Mouse (Mus musculus) lung, embryonic 14.5 days (tissue): ENCODE data around the gene Gm3047. TPM values are rescaled to one million over a fixed set of nuclear protein-coding genes. Genes with fewer than 3 reads are reported as not detected.
"Not testable (repeated sequence)": the region's sequence is repeated elsewhere in the genome, so short reads cannot be mapped to it uniquely, and the experiment has no call there.

ENCODE experiments used
- ATAC-seq: fragments of 200-750 bp; cut with Nextera tagmentation; 2 replicates; pipeline ENCODE4 v1.8.0; 2017; ENCODE audit warnings: mild to moderate bottlenecking, moderate TSS enrichment, moderate library complexity; ENCODE audit not compliant: insufficient read depth
- DNase-seq: peaks from one replicate; pipeline ENCODE4 v3.0.0-alpha.2; 2015
- H3K27ac ChIP-seq: fragments of 300-500 bp; sonication (generic); 2 replicates; pipeline ENCODE4 v1.5.1; 2014; ENCODE audit warnings: low read depth, mild to moderate bottlenecking, moderate library complexity
- H3K27me3 ChIP-seq: fragments of 300-500 bp; sonication (generic); 2 replicates; pipeline ENCODE4 v1.6.1; 2014; ENCODE audit warnings: low read length, control low read depth; ENCODE audit not compliant: insufficient read depth
- H3K36me3 ChIP-seq: fragments of 300-500 bp; sonication (generic); 2 replicates; pipeline ENCODE4 v1.6.1; 2014; ENCODE audit warnings: control low read depth; ENCODE audit not compliant: insufficient read depth
- H3K4me1 ChIP-seq: fragments of 300-500 bp; sonication (generic); 2 replicates; pipeline ENCODE4 v1.6.1; 2014; ENCODE audit warnings: antibody characterized with exemption, control low read depth; ENCODE audit not compliant: insufficient read depth
- H3K4me2 ChIP-seq: fragments of 300-500 bp; sonication (generic); 2 replicates; pipeline ENCODE4 v1.6.1; 2014; ENCODE audit warnings: mild to moderate bottlenecking
- H3K4me3 ChIP-seq: fragments of 300-500 bp; sonication (generic); 2 replicates; pipeline ENCODE4 v1.5.1; 2014; ENCODE audit warnings: low read depth, low read length
- H3K9ac ChIP-seq: fragments of 300-500 bp; sonication (generic); 2 replicates; pipeline ENCODE4 v1.6.1; 2014
- H3K9me3 ChIP-seq: fragments of 300-500 bp; sonication (generic); 2 replicates; pipeline ENCODE4 v1.6.1; 2016; ENCODE audit warnings: low read depth, low read length, control low read depth
- WGBS: fragments of 180-500 bp; shearing (Covaris S2); extraction: QIAGEN DNeasy Blood & Tissue Kit; methylation state at CpG from one replicate; pipeline ENCODE4 v1.1.7; 2014; 5-methylcytosine and 5-hydroxymethylcytosine counted together
- polyA plus RNA-seq: library from polyadenylated mRNA; unstranded; fragments of >200 nt; fragmentation: Nextera tagmentation; extraction: Ambion mirVana; gene quantifications from 2 replicates; pipeline ENCODE4 v1.2.1, GENCODE M21; 2014

Gene Gm3047
- not detected in 2 replicates for polyA plus RNA-seq

DNA sequence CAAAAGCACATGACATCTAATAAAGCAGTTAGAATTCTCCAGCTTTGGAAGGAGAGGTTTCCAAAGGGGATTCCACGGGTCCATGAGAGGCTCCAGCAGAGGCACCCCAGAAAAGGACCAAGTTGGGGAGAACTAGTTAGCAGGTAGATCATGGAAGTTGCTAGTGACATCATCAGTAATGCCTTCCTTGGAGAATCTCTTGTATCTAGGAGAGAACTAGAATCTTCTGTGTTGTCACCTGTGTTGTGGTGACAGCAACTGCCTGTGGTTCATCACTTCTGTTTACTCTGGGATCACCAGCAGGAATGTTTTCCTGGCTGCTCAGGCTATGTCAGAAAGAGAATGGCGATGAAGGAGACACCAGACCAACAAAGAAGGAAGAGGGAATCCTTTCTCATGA lies at the start of gene Gm3047:
Gene Gm3047 (plus strand): TSS at position 301 of the 400 bp plus-strand sequence.
- WGBS = no CpG with 5 or more reads among the region's 2 CpGs
- H3K27me3 ChIP-seq, DNase-seq, H3K27ac ChIP-seq, H3K9ac ChIP-seq, H3K36me3 ChIP-seq, H3K4me2 ChIP-seq, H3K9me3 ChIP-seq, H3K4me1 ChIP-seq, ATAC-seq, H3K4me3 ChIP-seq: not testable (repeated sequence)

Other genes starting within 250 kb of the Gm3047 start
- not detected in 2 replicates for gene Gm3149, start 238.1 kb upstream of the Gm3047 start, polyA plus RNA-seq
- 0.25 and 0.39 TPM in 2 replicates for gene 2610042L04Rik, start 220.6 kb upstream of the Gm3047 start, polyA plus RNA-seq
- not detected in 2 replicates for gene Gm3159, start 157.9 kb upstream of the Gm3047 start, polyA plus RNA-seq
- gene Gm3164, start 140.0 kb upstream of the Gm3047 start, polyA plus RNA-seq = 0.22 and 0.96 TPM in 2 replicates
- not detected in 2 replicates for gene Gm3173, start 124.4 kb upstream of the Gm3047 start, polyA plus RNA-seq
- not detected in 2 replicates for gene Gm3182, start 73.7 kb upstream of the Gm3047 start, polyA plus RNA-seq
- not detected in 2 replicates for gene Gm8159, start 76.9 kb downstream of the Gm3047 start, polyA plus RNA-seq
- 0.13 TPM in 1 of 2 replicates, not detected in the other for gene Gm3239, start 108.8 kb downstream of the Gm3047 start, polyA plus RNA-seq
- not detected in 2 replicates for gene Gm7876, start 153.8 kb downstream of the Gm3047 start, polyA plus RNA-seq
- 0.15 and 0.29 TPM in 2 replicates for gene Gm3252, start 171.4 kb downstream of the Gm3047 start, polyA plus RNA-seq
- gene Gm9602, start 220.9 kb downstream of the Gm3047 start, polyA plus RNA-seq = not detected in 2 replicates